Mouse (Mus musculus) midbrain, embryonic 10.5 days (tissue): ENCODE results near the gene Cspg4. TPM values are rescaled to one million over a fixed set of nuclear protein-coding genes. Genes with fewer than 3 reads are reported as not detected.
A peak's percentile ranks its signal among the peaks of the same experiment; 100 is the strongest.
"Not testable (repeated sequence)": the region's sequence is repeated elsewhere in the genome, so short reads cannot be mapped to it uniquely, and the experiment has no call there.

ENCODE experiments used
- DNase-seq: peaks from one replicate; pipeline ENCODE4 v3.0.0-alpha.2; 2017; ENCODE audit warnings: low spot score
- H3K27ac ChIP-seq: fragments of 300-500 bp; sonication (generic); replicated peaks from 2 replicates; pipeline ENCODE4 v1.5.1; 2016; ENCODE audit warnings: mild to moderate bottlenecking
- H3K27me3 ChIP-seq: fragments of 300-500 bp; sonication (generic); 2 replicates; pipeline ENCODE4 v1.6.1; 2016; ENCODE audit warnings: low read depth, mild to moderate bottlenecking; ENCODE audit not compliant: poor library complexity, severe bottlenecking
- H3K36me3 ChIP-seq: fragments of 300-500 bp; sonication (generic); 2 replicates; pipeline ENCODE4 v1.6.1; 2016; ENCODE audit warnings: mild to moderate bottlenecking, moderate library complexity
- H3K4me1 ChIP-seq: fragments of 300-500 bp; sonication (generic); 2 replicates; pipeline ENCODE4 v1.6.1; 2016
- H3K4me3 ChIP-seq: fragments of 300-500 bp; sonication (generic); 2 replicates; pipeline ENCODE4 v1.5.1; 2016; ENCODE audit warnings: mild to moderate bottlenecking, moderate library complexity
- H3K9me3 ChIP-seq: fragments of 300-500 bp; sonication (generic); replicated peaks from 2 replicates; pipeline ENCODE4 v1.6.1; 2016; ENCODE audit warnings: mild to moderate bottlenecking
- WGBS: fragments of 180-500 bp; shearing (Covaris S2); methylation state at CpG from one replicate; pipeline ENCODE4 v1.1.7; 2016; 5-methylcytosine and 5-hydroxymethylcytosine counted together
- polyA plus RNA-seq: library from polyadenylated mRNA; unstranded; fragments of >200 nt; fragmentation: Nextera tagmentation; extraction: Ambion mirVana; gene quantifications from 2 replicates; pipeline ENCODE4 v1.2.1, GENCODE M21; 2016

Gene Cspg4
- polyA plus RNA-seq, 1 experiment from 2014 or later = 0.91 TPM

DNA sequence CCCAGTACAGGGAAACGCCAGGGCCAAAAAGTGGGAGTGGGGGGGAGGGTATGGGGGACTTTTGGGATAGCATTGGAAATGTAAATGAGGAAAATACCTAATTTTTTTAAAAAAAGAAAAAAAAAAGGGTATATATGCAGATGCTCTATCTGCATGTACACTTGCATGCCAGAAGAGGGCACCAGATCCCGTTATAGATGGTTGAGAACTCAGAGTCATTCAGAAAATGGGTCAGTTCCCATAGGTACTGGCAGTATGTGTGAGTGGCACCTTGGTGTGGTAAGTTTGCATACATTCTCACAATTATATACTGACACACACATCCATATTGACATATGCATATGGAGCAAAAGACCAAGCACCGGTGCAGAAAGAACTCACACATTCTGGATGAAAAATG is 82.6 kb downstream of the Cspg4 start:
- not testable (repeated sequence) for H3K4me3 ChIP-seq, H3K27ac ChIP-seq, H3K27me3 ChIP-seq, H3K9me3 ChIP-seq, H3K36me3 ChIP-seq
- peak; percentile 40 for DNase-seq
- WGBS = 36% methylated on average over 3 of the region's 3 CpGs
- H3K4me1 ChIP-seq = peaks cover 17% of the 10 kb centered on the region

DNA sequence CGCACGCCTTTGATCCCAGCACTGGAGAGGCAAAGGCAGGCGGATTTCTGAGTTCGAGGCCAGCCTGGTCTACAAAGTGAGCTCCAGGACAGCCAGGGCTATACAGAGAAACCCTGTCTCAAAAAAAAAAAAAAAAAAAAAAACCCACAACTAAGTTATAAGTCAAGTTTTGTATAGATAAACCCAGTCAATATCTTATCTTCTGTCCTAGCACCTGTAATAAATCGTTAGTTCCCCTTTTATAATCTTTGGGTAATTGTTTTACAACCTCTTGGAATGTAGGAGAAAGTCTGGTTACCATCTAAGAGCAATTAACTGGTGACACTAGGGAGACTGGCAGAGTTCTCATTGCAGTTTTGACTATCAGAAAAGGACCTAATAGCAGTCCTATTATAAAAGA is 83.9 kb downstream of the Cspg4 start:
- not testable (repeated sequence) for H3K36me3 ChIP-seq, DNase-seq, H3K27ac ChIP-seq, H3K9me3 ChIP-seq, H3K4me3 ChIP-seq, H3K27me3 ChIP-seq
- WGBS = 89% methylated on average over 5 of the region's 5 CpGs
- H3K4me1 ChIP-seq = peaks cover 17% of the 10 kb centered on the region

Other genes starting within 250 kb of the Cspg4 start
- 2.8 and 6.4 TPM in 2 replicates for gene Lingo1, start 68.6 kb upstream of the Cspg4 start, polyA plus RNA-seq
- gene Odf3l1, start 354 bp upstream of the Cspg4 start, polyA plus RNA-seq = not detected in 2 replicates
- gene Snx33, start 63.3 kb downstream of the Cspg4 start, polyA plus RNA-seq = 8.0 and 8.4 TPM in 2 replicates
- gene Imp3, start 72.4 kb downstream of the Cspg4 start, polyA plus RNA-seq = 58.4 and 65.2 TPM in 2 replicates
- 29.7 and 30.2 TPM in 2 replicates for gene Snupn, start 85.8 kb downstream of the Cspg4 start, polyA plus RNA-seq
- 18.2 and 19.6 TPM in 2 replicates for gene Ptpn9, start 129.9 kb downstream of the Cspg4 start, polyA plus RNA-seq
- 51.6 and 56.7 TPM in 2 replicates for gene Sin3a, start 207.0 kb downstream of the Cspg4 start, polyA plus RNA-seq